Mouse (Mus musculus) heart, embryonic 10.5 days (tissue): ENCODE results near the gene Aldh16a1. TPM values are rescaled to one million over a fixed set of nuclear protein-coding genes. Genes with fewer than 3 reads are reported as not detected.

Experiments used
- DNase-seq: peaks from one replicate; pipeline ENCODE4 v3.0.0-alpha.2; 2017; ENCODE audit warnings: low spot score
- H3K27ac ChIP-seq: fragments of 300-500 bp; sonication (generic); 2 replicates; pipeline ENCODE4 v1.5.1; 2016; ENCODE audit warnings: mild to moderate bottlenecking
- H3K27me3 ChIP-seq: fragments of 300-500 bp; sonication (generic); 2 replicates; pipeline ENCODE4 v1.6.1; 2016; ENCODE audit warnings: mild to moderate bottlenecking; ENCODE audit not compliant: poor library complexity, insufficient read depth, severe bottlenecking
- H3K36me3 ChIP-seq: fragments of 300-500 bp; sonication (generic); 2 replicates; pipeline ENCODE4 v1.6.1; 2016; ENCODE audit warnings: mild to moderate bottlenecking, moderate library complexity
- H3K4me1 ChIP-seq: fragments of 300-500 bp; sonication (generic); 2 replicates; pipeline ENCODE4 v1.6.1; 2016; ENCODE audit warnings: mild to moderate bottlenecking
- H3K4me3 ChIP-seq: fragments of 300-500 bp; sonication (generic); 2 replicates; pipeline ENCODE4 v1.5.1; 2016; ENCODE audit warnings: mild to moderate bottlenecking, moderate library complexity
- H3K9me3 ChIP-seq: fragments of 300-500 bp; sonication (generic); 2 replicates; pipeline ENCODE4 v1.6.1; 2016; ENCODE audit warnings: mild to moderate bottlenecking, moderate library complexity
- whole genome bisulfite sequencing: fragments of 180-500 bp; shearing (Covaris S2); methylation state at CpG from one replicate; pipeline ENCODE4 v1.1.7; 2016; 5-methylcytosine and 5-hydroxymethylcytosine counted together
- polyA plus RNA-seq: library from polyadenylated mRNA; unstranded; fragments of >200 nt; fragmentation: Nextera tagmentation; extraction: Ambion mirVana; gene quantifications from 2 replicates; pipeline ENCODE4 v1.2.1, GENCODE M21; 2016

The Aldh16a1 gene
- polyA plus RNA-seq, 1 experiment from 2014 or later, result 45.2 TPM

GRCm38 (mm10) chr7:45191161-45191560, 36.8 kb upstream of the Aldh16a1 start:
- no peak for DNase-seq
- Histone ChIP-seq H3K9me3 (no peaks in the 10 kb centered on the region), H3K36me3 (no peaks in the 10 kb centered on the region), H3K27me3 (peaks cover 79% of the 10 kb centered on the region), H3K4me3 (no peak overlapping the region), H3K4me1 (peaks cover 41% of the 10 kb centered on the region), H3K27ac (0 out of 2 replicates have a peak overlapping the region, but pooled peaks have one; percentile 11)
- 61% methylated on average over 2 of the region's 2 CpGs for WGBS

GRCm38 (mm10) chr7:45190186-45190585, 35.8 kb upstream of the Aldh16a1 start:
- WGBS, result 88% methylated on average over 6 of the region's 6 CpGs
- no peak for DNase-seq
- no peaks in the 10 kb centered on the region for H3K9me3 ChIP-seq
- H3K27ac ChIP-seq, result no peak overlapping the region
- H3K4me3 ChIP-seq, result no peak overlapping the region
- H3K27me3 ChIP-seq, result peaks cover 84% of the 10 kb centered on the region
- H3K36me3 ChIP-seq, result no peaks in the 10 kb centered on the region
- H3K4me1 ChIP-seq, result peaks cover 31% of the 10 kb centered on the region

GRCm38 (mm10) chr7:45189600-45189999, 35.2 kb upstream of the Aldh16a1 start:
- DNase-seq, result no peak
- Histone ChIP-seq H3K27ac (no peak overlapping the region), H3K36me3 (no peaks in the 10 kb centered on the region), H3K4me1 (peaks cover 28% of the 10 kb centered on the region), H3K27me3 (peaks cover 89% of the 10 kb centered on the region), H3K4me3 (no peak overlapping the region), H3K9me3 (no peaks in the 10 kb centered on the region)
- WGBS, result 45% methylated on average over 16 of the region's 16 CpGs

- Histone ChIP-seq H3K36me3 (no peaks in the 10 kb centered on the region), H3K4me1 (peaks cover 22% of the 10 kb centered on the region), H3K9me3 (no peaks in the 10 kb centered on the region), H3K4me3 (no peak overlapping the region), H3K27ac (no peak overlapping the region), H3K27me3 (peaks cover 98% of the 10 kb centered on the region)
- no peak for DNase-seq
- WGBS, result 67% methylated on average over 7 of the region's 7 CpGs
Observed at GRCm38 (mm10) chr7:45185921-45186320, 31.5 kb upstream of the Aldh16a1 start.

GRCm38 (mm10) chr7:45183672-45184071, 29.3 kb upstream of the Aldh16a1 start:
- H3K9me3 ChIP-seq, result no peaks in the 10 kb centered on the region
- no peak for DNase-seq
- peaks cover 26% of the 10 kb centered on the region for H3K4me1 ChIP-seq
- no peaks in the 10 kb centered on the region for H3K36me3 ChIP-seq
- H3K27ac ChIP-seq, result no peak overlapping the region
- WGBS, result 64% methylated on average over 7 of the region's 7 CpGs
- peaks cover 99% of the 10 kb centered on the region for H3K27me3 ChIP-seq
- H3K4me3 ChIP-seq, result no peak overlapping the region

GRCm38 (mm10) chr7:45182606-45183005, 28.2 kb upstream of the Aldh16a1 start:
- 21% methylated on average over 11 of the region's 11 CpGs for WGBS
- peaks cover 99% of the 10 kb centered on the region for H3K27me3 ChIP-seq
- DNase-seq, result no peak

GRCm38 (mm10) chr7:45182199-45182601, 27.8 kb upstream of the Aldh16a1 start:
- WGBS, result under 1% methylated on average over 34 of the region's 34 CpGs
- no peaks in the 10 kb centered on the region for H3K9me3 ChIP-seq
- peak; percentile 95 for DNase-seq
- peaks cover 26% of the 10 kb centered on the region for H3K4me1 ChIP-seq
- H3K27me3 ChIP-seq, result peaks cover 100% of the 10 kb centered on the region
- H3K36me3 ChIP-seq, result no peaks in the 10 kb centered on the region
- peak overlapping the region; percentile 49 for H3K4me3 ChIP-seq
- H3K27ac ChIP-seq, result no peak overlapping the region

More at GRCm38 (mm10) chr7:45182606-45183005, 28.2 kb upstream of the Aldh16a1 start:
- Histone ChIP-seq H3K36me3 (no peaks in the 10 kb centered on the region), H3K27ac (no peak overlapping the region), H3K4me1 (peaks cover 26% of the 10 kb centered on the region), H3K4me3 (peak overlapping the region; percentile 49), H3K9me3 (no peaks in the 10 kb centered on the region)

- H3K9me3 ChIP-seq, result no peaks in the 10 kb centered on the region
- H3K27me3 ChIP-seq, result peaks cover 100% of the 10 kb centered on the region
- H3K27ac ChIP-seq, result no peak overlapping the region
- H3K36me3 ChIP-seq, result no peaks in the 10 kb centered on the region
- peaks cover 28% of the 10 kb centered on the region for H3K4me1 ChIP-seq
- DNase-seq, result no peak
- WGBS, result 6% methylated on average over 30 of the region's 35 CpGs
- H3K4me3 ChIP-seq, result peak overlapping the region; percentile 49
Observed at GRCm38 (mm10) chr7:45181540-45181939, 27.2 kb upstream of the Aldh16a1 start.

- Histone ChIP-seq H3K36me3 (no peaks in the 10 kb centered on the region), H3K4me1 (peaks cover 33% of the 10 kb centered on the region), H3K27ac (no peak within 1 kb of the TSS), H3K4me3 (peak within 1 kb of the TSS; percentile 49), H3K27me3 (peaks cover 100% of the 10 kb centered on the region), H3K9me3 (no peaks in the 10 kb centered on the region)
- WGBS, result 22% methylated on average over 20 of the region's 20 CpGs
- DNase-seq, result no peak
Observed at GRCm38 (mm10) chr7:45180896-45181477, 26.6 kb upstream of the Aldh16a1 start, which contains the start of gene Pth2. TSS of gene Pth2 (plus strand) at chr7:45180995.

- H3K4me3 ChIP-seq, result no peak within 1 kb of the TSS
- H3K27ac ChIP-seq, result no peak within 1 kb of the TSS
Observed at GRCm38 (mm10) chr7:45179469-45179868, 25.1 kb upstream of the Aldh16a1 start, which contains the start of gene Gfy. TSS of gene Gfy (minus strand) at chr7:45179569.

GRCm38 (mm10) chr7:45178550-45178949, 24.2 kb upstream of the Aldh16a1 start:
- DNase-seq, result no peak
- Histone ChIP-seq H3K36me3 (no peaks in the 10 kb centered on the region), H3K4me3 (no peak overlapping the region), H3K4me1 (peaks cover 41% of the 10 kb centered on the region), H3K27ac (no peak overlapping the region), H3K9me3 (no peaks in the 10 kb centered on the region), H3K27me3 (peaks cover 98% of the 10 kb centered on the region)
- 18% methylated on average over 7 of the region's 7 CpGs for WGBS

More at GRCm38 (mm10) chr7:45179469-45179868, 25.1 kb upstream of the Aldh16a1 start, which contains the start of gene Gfy:
- no peaks in the 10 kb centered on the region for H3K9me3 ChIP-seq
- H3K36me3 ChIP-seq, result no peaks in the 10 kb centered on the region
- WGBS, result 34% methylated on average over 7 of the region's 7 CpGs
- peaks cover 41% of the 10 kb centered on the region for H3K4me1 ChIP-seq
- H3K27me3 ChIP-seq, result peaks cover 100% of the 10 kb centered on the region
- DNase-seq, result no peak

GRCm38 (mm10) chr7:45176356-45176755, 22.0 kb upstream of the Aldh16a1 start:
- Histone ChIP-seq H3K9me3 (no peaks in the 10 kb centered on the region; the same call in 1 of the 2 replicates), H3K27ac (no peak overlapping the region), H3K36me3 (no peaks in the 10 kb centered on the region), H3K27me3 (peaks cover 98% of the 10 kb centered on the region), H3K4me1 (peaks cover 25% of the 10 kb centered on the region), H3K4me3 (peak overlapping the region; percentile 40)
- DNase-seq, result no peak
- 5% methylated on average over 31 of the region's 31 CpGs for WGBS

GRCm38 (mm10) chr7:45175929-45176328, 21.5 kb upstream of the Aldh16a1 start:
- peak overlapping the region; percentile 40 for H3K4me3 ChIP-seq
- no peaks in the 10 kb centered on the region for H3K36me3 ChIP-seq

More at GRCm38 (mm10) chr7:45175929-45176328, 21.5 kb upstream of the Aldh16a1 start:
- Histone ChIP-seq H3K4me1 (peaks cover 20% of the 10 kb centered on the region), H3K9me3 (peaks cover 4% of the 10 kb centered on the region; the same call in 1 of the 2 replicates), H3K27ac (no peak overlapping the region), H3K27me3 (peaks cover 98% of the 10 kb centered on the region)
- no peak for DNase-seq
- 2% methylated on average over 23 of the region's 23 CpGs for WGBS
